Mouse (Mus musculus): ENCODE data around the gene Hes2. TPM values are rescaled to one million over a fixed set of nuclear protein-coding genes. Genes with fewer than 3 reads are reported as not detected.
A peak's percentile ranks its signal among the peaks of the same experiment; 100 is the strongest.

Hes2 gene
- polyA plus RNA-seq, 1 experiment = 0.73 TPM

GRCm38 (mm10) chr4:152133213-152133612 lies 25.5 kb upstream of the Hes2 start:
- TF ChIP-seq POLR2A (IDR thresholded peaks at IDR 0.05; ENCODE audit: control insufficient read depth, low read depth, low read length) (no peak), CTCF (IDR thresholded peaks at IDR 0.05; ENCODE audit: control insufficient read depth, insufficient read depth, insufficient replicate concordance, low read depth, low read length) (no peak)
- Histone ChIP-seq H3K27me3 (ENCODE audit: control insufficient read depth, insufficient read depth, low read length) (no peaks in the 10 kb centered on the region; the same call in 1 of the 2 replicates), H3K36me3 (ENCODE audit: control insufficient read depth, insufficient read depth, low read length) (no peaks in the 10 kb centered on the region)

GRCm38 (mm10) chr4:152134507-152134906 lies 24.2 kb upstream of the Hes2 start:
- Histone ChIP-seq H3K27me3 (ENCODE audit: control insufficient read depth, insufficient read depth, low read length) (no peaks in the 10 kb centered on the region; the same call in 1 of the 2 replicates), H3K4me1 (ENCODE audit: control insufficient read depth, insufficient read depth, low read length) (peaks cover 25% of the 10 kb centered on the region), H3K36me3 (ENCODE audit: control insufficient read depth, insufficient read depth, low read length) (no peaks in the 10 kb centered on the region), H3K27ac (ENCODE audit: control insufficient read depth, insufficient read depth, low read depth, low read length) (no peak overlapping the region), H3K4me3 (ENCODE audit: control insufficient read depth, low read depth, low read length) (no peak overlapping the region)
- TF ChIP-seq CTCF (IDR thresholded peaks at IDR 0.05; ENCODE audit: control insufficient read depth, insufficient read depth, insufficient replicate concordance, low read depth, low read length) (peak; percentile 87), POLR2A (IDR thresholded peaks at IDR 0.05; ENCODE audit: control insufficient read depth, low read depth, low read length) (no peak)

More at GRCm38 (mm10) chr4:152133213-152133612, 25.5 kb upstream of the Hes2 start:
- H3K27ac ChIP-seq (ENCODE audit: control insufficient read depth, insufficient read depth, low read depth, low read length) = no peak overlapping the region
- no peak overlapping the region for H3K4me3 ChIP-seq (ENCODE audit: control insufficient read depth, low read depth, low read length)
- peaks cover 17% of the 10 kb centered on the region for H3K4me1 ChIP-seq (ENCODE audit: control insufficient read depth, insufficient read depth, low read length)

GRCm38 (mm10) chr4:152135363-152135762 lies 23.3 kb upstream of the Hes2 start:
- H3K27me3 ChIP-seq (ENCODE audit: control insufficient read depth, insufficient read depth, low read length) = no peaks in the 10 kb centered on the region; the same call in 1 of the 2 replicates
- TF ChIP-seq CTCF (IDR thresholded peaks at IDR 0.05; ENCODE audit: control insufficient read depth, insufficient read depth, insufficient replicate concordance, low read depth, low read length) (0 out of 2 replicates have a peak, but pooled peaks have one; percentile 17), POLR2A (IDR thresholded peaks at IDR 0.05; ENCODE audit: control insufficient read depth, low read depth, low read length) (no peak)
- no peak overlapping the region for H3K27ac ChIP-seq (ENCODE audit: control insufficient read depth, insufficient read depth, low read depth, low read length)
- H3K36me3 ChIP-seq (ENCODE audit: control insufficient read depth, insufficient read depth, low read length) = no peaks in the 10 kb centered on the region
- no peak overlapping the region for H3K4me3 ChIP-seq (ENCODE audit: control insufficient read depth, low read depth, low read length)
- H3K4me1 ChIP-seq (ENCODE audit: control insufficient read depth, insufficient read depth, low read length) = peaks cover 25% of the 10 kb centered on the region

- TF ChIP-seq CTCF (IDR thresholded peaks at IDR 0.05; ENCODE audit: control insufficient read depth, insufficient read depth, insufficient replicate concordance, low read depth, low read length) = peak; percentile 45; the same call in 1 of the 2 replicates
- no peak for TF ChIP-seq POLR2A (IDR thresholded peaks at IDR 0.05; ENCODE audit: control insufficient read depth, low read depth, low read length)
- Histone ChIP-seq H3K36me3 (ENCODE audit: control insufficient read depth, insufficient read depth, low read length) (no peaks in the 10 kb centered on the region), H3K27me3 (ENCODE audit: control insufficient read depth, insufficient read depth, low read length) (no peaks in the 10 kb centered on the region; the same call in 1 of the 2 replicates), H3K4me1 (ENCODE audit: control insufficient read depth, insufficient read depth, low read length) (peaks cover 20% of the 10 kb centered on the region), H3K4me3 (ENCODE audit: control insufficient read depth, low read depth, low read length) (no peak overlapping the region), H3K27ac (ENCODE audit: control insufficient read depth, insufficient read depth, low read depth, low read length) (no peak overlapping the region)
These were observed 22.4 kb upstream of the Hes2 start for GRCm38 (mm10) chr4:152136112-152136875.

GRCm38 (mm10) chr4:152136876-152137250 lies 21.8 kb upstream of the Hes2 start:
- Histone ChIP-seq H3K27me3 (ENCODE audit: control insufficient read depth, insufficient read depth, low read length) (no peaks in the 10 kb centered on the region; the same call in 1 of the 2 replicates), H3K27ac (ENCODE audit: control insufficient read depth, insufficient read depth, low read depth, low read length) (no peak overlapping the region), H3K36me3 (ENCODE audit: control insufficient read depth, insufficient read depth, low read length) (no peaks in the 10 kb centered on the region), H3K4me1 (ENCODE audit: control insufficient read depth, insufficient read depth, low read length) (peaks cover 16% of the 10 kb centered on the region), H3K4me3 (ENCODE audit: control insufficient read depth, low read depth, low read length) (no peak overlapping the region)
- TF ChIP-seq CTCF (IDR thresholded peaks at IDR 0.05; ENCODE audit: control insufficient read depth, insufficient read depth, insufficient replicate concordance, low read depth, low read length) = no peak
- TF ChIP-seq POLR2A (IDR thresholded peaks at IDR 0.05; ENCODE audit: control insufficient read depth, low read depth, low read length) = no peak

- peak overlapping the region; percentile 88 for H3K4me3 ChIP-seq (ENCODE audit: control insufficient read depth, low read depth, low read length)
- no peaks in the 10 kb centered on the region for H3K36me3 ChIP-seq (ENCODE audit: control insufficient read depth, insufficient read depth, low read length)
- TF ChIP-seq POLR2A (IDR thresholded peaks at IDR 0.05; ENCODE audit: control insufficient read depth, low read depth, low read length) (no peak), CTCF (IDR thresholded peaks at IDR 0.05; ENCODE audit: control insufficient read depth, insufficient read depth, insufficient replicate concordance, low read depth, low read length) (peak; percentile 96)
- H3K27ac ChIP-seq (ENCODE audit: control insufficient read depth, insufficient read depth, low read depth, low read length) = no peak overlapping the region
- no peaks in the 10 kb centered on the region for H3K27me3 ChIP-seq (ENCODE audit: control insufficient read depth, insufficient read depth, low read length)
- peaks cover 10% of the 10 kb centered on the region for H3K4me1 ChIP-seq (ENCODE audit: control insufficient read depth, insufficient read depth, low read length)
These were observed 20.0 kb upstream of the Hes2 start for GRCm38 (mm10) chr4:152138497-152139260.

GRCm38 (mm10) chr4:152140441-152140840 lies 18.2 kb upstream of the Hes2 start:
- peak; percentile 88; the same call in 1 of the 2 replicates for TF ChIP-seq CTCF (IDR thresholded peaks at IDR 0.05; ENCODE audit: control insufficient read depth, insufficient read depth, insufficient replicate concordance, low read depth, low read length)
- TF ChIP-seq POLR2A (IDR thresholded peaks at IDR 0.05; ENCODE audit: control insufficient read depth, low read depth, low read length) = no peak
- no peak overlapping the region for H3K27ac ChIP-seq (ENCODE audit: control insufficient read depth, insufficient read depth, low read depth, low read length)
- H3K4me1 ChIP-seq (ENCODE audit: control insufficient read depth, insufficient read depth, low read length) = peaks cover 10% of the 10 kb centered on the region
- no peak overlapping the region for H3K4me3 ChIP-seq (ENCODE audit: control insufficient read depth, low read depth, low read length)
- H3K27me3 ChIP-seq (ENCODE audit: control insufficient read depth, insufficient read depth, low read length) = no peaks in the 10 kb centered on the region
- H3K36me3 ChIP-seq (ENCODE audit: control insufficient read depth, insufficient read depth, low read length) = no peaks in the 10 kb centered on the region

Data from testis, adult 2 months (tissue).